Mouse (Mus musculus): Measurements from ENCODE around the gene Pde10a. TPM values are rescaled to one million over a fixed set of nuclear protein-coding genes. Genes with fewer than 3 reads are reported as not detected.

Gene Pde10a
- polyA plus RNA-seq (2015; fragmentation: Nextera tagmentation; extraction: Ambion mirVana): 12.5 and 12.7 TPM in 2 replicates

GRCm38 (mm10) chr17:8525225-8525721 lies at the start of gene Pde10a:
Gene Pde10a (plus strand): TSS chr17:8525372.
- Histone ChIP-seq H3K27ac (peak within 1 kb of the TSS; percentile 65), H3K27me3 (peaks cover 43% of the 10 kb centered on the region)

GRCm38 (mm10) chr17:8478554-8478953 lies 46.6 kb upstream of the Pde10a start:
- H3K36me3 ChIP-seq: no peaks in the 10 kb centered on the region
- no peaks in the 10 kb centered on the region for H3K4me1 ChIP-seq (replicated peaks)
- H3K27ac ChIP-seq: no peak overlapping the region
- H3K4me2 ChIP-seq (replicated peaks): no peak overlapping the region
- H3K9ac ChIP-seq (replicated peaks): no peak overlapping the region
- H3K4me3 ChIP-seq (replicated peaks): no peak overlapping the region
- H3K9me3 ChIP-seq: no peaks in the 10 kb centered on the region
- no peak for ATAC-seq
- H3K27me3 ChIP-seq: no peaks in the 10 kb centered on the region
- 81% methylated on average over 3 of the region's 3 CpGs for WGBS

More at GRCm38 (mm10) chr17:8525225-8525721, at the start of gene Pde10a:
- no peaks in the 10 kb centered on the region for H3K9me3 ChIP-seq
- peaks cover 28% of the 10 kb centered on the region for H3K4me1 ChIP-seq (replicated peaks)
- peak; percentile 69 for ATAC-seq
- no peaks in the 10 kb centered on the region for H3K36me3 ChIP-seq
- H3K4me3 ChIP-seq (replicated peaks): peak within 1 kb of the TSS; percentile 55
- H3K9ac ChIP-seq (replicated peaks): peak within 1 kb of the TSS; percentile 74
- WGBS: 0% methylated on average over 20 of the region's 22 CpGs
- H3K4me2 ChIP-seq (replicated peaks): peak within 1 kb of the TSS; percentile 82

- 91% methylated on average over 9 of the region's 9 CpGs for WGBS
- Histone ChIP-seq H3K9ac (replicated peaks) (no peak overlapping the region), H3K27ac (no peak overlapping the region), H3K4me1 (replicated peaks) (no peaks in the 10 kb centered on the region), H3K4me2 (replicated peaks) (no peak overlapping the region), H3K36me3 (no peaks in the 10 kb centered on the region), H3K4me3 (replicated peaks) (no peak overlapping the region), H3K9me3 (no peaks in the 10 kb centered on the region), H3K27me3 (no peaks in the 10 kb centered on the region)
- ATAC-seq: no peak
Observed at GRCm38 (mm10) chr17:8479493-8480128, 45.6 kb upstream of the Pde10a start.

- H3K9ac ChIP-seq (replicated peaks): no peak overlapping the region
- H3K27me3 ChIP-seq: no peaks in the 10 kb centered on the region
- H3K4me3 ChIP-seq (replicated peaks): no peak overlapping the region
- H3K4me1 ChIP-seq (replicated peaks): no peaks in the 10 kb centered on the region
- no peaks in the 10 kb centered on the region for H3K9me3 ChIP-seq
- ATAC-seq: no peak
- H3K36me3 ChIP-seq: no peaks in the 10 kb centered on the region
- whole genome bisulfite sequencing: 87% methylated on average over 10 of the region's 10 CpGs
- H3K4me2 ChIP-seq (replicated peaks): no peak overlapping the region
- no peak overlapping the region for H3K27ac ChIP-seq
Observed at GRCm38 (mm10) chr17:8481797-8482196, 43.4 kb upstream of the Pde10a start.

- 88% methylated on average over 7 of the region's 7 CpGs for WGBS
- no peaks in the 10 kb centered on the region for H3K27me3 ChIP-seq
- no peak overlapping the region for H3K9ac ChIP-seq (replicated peaks)
- no peak for ATAC-seq
- H3K27ac ChIP-seq: no peak overlapping the region
- H3K36me3 ChIP-seq: no peaks in the 10 kb centered on the region
- H3K4me1 ChIP-seq (replicated peaks): no peaks in the 10 kb centered on the region
- no peak overlapping the region for H3K4me3 ChIP-seq (replicated peaks)
- H3K9me3 ChIP-seq: no peaks in the 10 kb centered on the region
- no peak overlapping the region for H3K4me2 ChIP-seq (replicated peaks)
Observed at GRCm38 (mm10) chr17:8482876-8483275, 42.3 kb upstream of the Pde10a start.

- no peak for ATAC-seq
- WGBS: 73% methylated on average over 3 of the region's 3 CpGs
Observed at GRCm38 (mm10) chr17:8484246-8484645, 40.9 kb upstream of the Pde10a start.

GRCm38 (mm10) chr17:8485146-8485545 lies 40.0 kb upstream of the Pde10a start:
- Histone ChIP-seq H3K4me2 (replicated peaks) (no peak overlapping the region), H3K9ac (replicated peaks) (no peak overlapping the region), H3K4me1 (replicated peaks) (no peaks in the 10 kb centered on the region), H3K27ac (no peak overlapping the region), H3K4me3 (replicated peaks) (no peak overlapping the region), H3K27me3 (no peaks in the 10 kb centered on the region), H3K9me3 (no peaks in the 10 kb centered on the region), H3K36me3 (no peaks in the 10 kb centered on the region)
- no peak for ATAC-seq

More at GRCm38 (mm10) chr17:8484246-8484645, 40.9 kb upstream of the Pde10a start:
- Histone ChIP-seq H3K36me3 (no peaks in the 10 kb centered on the region), H3K9me3 (no peaks in the 10 kb centered on the region), H3K27ac (no peak overlapping the region), H3K4me2 (replicated peaks) (no peak overlapping the region), H3K4me3 (replicated peaks) (no peak overlapping the region), H3K27me3 (no peaks in the 10 kb centered on the region), H3K9ac (replicated peaks) (no peak overlapping the region), H3K4me1 (replicated peaks) (no peaks in the 10 kb centered on the region)

- Histone ChIP-seq H3K4me3 (replicated peaks) (no peak overlapping the region), H3K27me3 (no peaks in the 10 kb centered on the region), H3K4me2 (replicated peaks) (no peak overlapping the region), H3K36me3 (no peaks in the 10 kb centered on the region), H3K4me1 (replicated peaks) (no peaks in the 10 kb centered on the region), H3K9me3 (no peaks in the 10 kb centered on the region), H3K27ac (no peak overlapping the region), H3K9ac (replicated peaks) (no peak overlapping the region)
- WGBS: 61% methylated on average over 12 of the region's 12 CpGs
- no peak for ATAC-seq
Observed at GRCm38 (mm10) chr17:8487824-8488223, 37.3 kb upstream of the Pde10a start.

GRCm38 (mm10) chr17:8490971-8491370 lies 34.2 kb upstream of the Pde10a start:
- H3K4me1 ChIP-seq (replicated peaks): no peaks in the 10 kb centered on the region
- H3K4me3 ChIP-seq (replicated peaks): no peak overlapping the region
- H3K27me3 ChIP-seq: no peaks in the 10 kb centered on the region
- no peak overlapping the region for H3K27ac ChIP-seq
- H3K9me3 ChIP-seq: no peaks in the 10 kb centered on the region
- H3K9ac ChIP-seq (replicated peaks): no peak overlapping the region
- no peaks in the 10 kb centered on the region for H3K36me3 ChIP-seq
- no peak overlapping the region for H3K4me2 ChIP-seq (replicated peaks)
- ATAC-seq: no peak
- 86% methylated on average over 5 of the region's 5 CpGs for WGBS

GRCm38 (mm10) chr17:8493461-8493860 lies 31.7 kb upstream of the Pde10a start:
- no peak overlapping the region for H3K9ac ChIP-seq (replicated peaks)
- no peaks in the 10 kb centered on the region for H3K9me3 ChIP-seq
- H3K4me2 ChIP-seq (replicated peaks): no peak overlapping the region
- no peak for ATAC-seq
- H3K27me3 ChIP-seq: no peaks in the 10 kb centered on the region
- H3K4me1 ChIP-seq (replicated peaks): no peaks in the 10 kb centered on the region
- no peak overlapping the region for H3K27ac ChIP-seq
- no peaks in the 10 kb centered on the region for H3K36me3 ChIP-seq
- no peak overlapping the region for H3K4me3 ChIP-seq (replicated peaks)
- WGBS: 89% methylated on average over 4 of the region's 4 CpGs

GRCm38 (mm10) chr17:8498151-8498550 lies 27.0 kb upstream of the Pde10a start:
- Histone ChIP-seq H3K4me2 (replicated peaks) (no peak overlapping the region), H3K9me3 (no peaks in the 10 kb centered on the region), H3K27ac (no peak overlapping the region), H3K27me3 (peaks cover 3% of the 10 kb centered on the region; the same call in 1 of the 2 replicates), H3K9ac (replicated peaks) (no peak overlapping the region), H3K36me3 (no peaks in the 10 kb centered on the region), H3K4me1 (replicated peaks) (no peaks in the 10 kb centered on the region), H3K4me3 (replicated peaks) (no peak overlapping the region)
- WGBS: 69% methylated on average over 1 of the region's 1 CpGs
- ATAC-seq: no peak

GRCm38 (mm10) chr17:8498655-8499054 lies 26.5 kb upstream of the Pde10a start:
- H3K9ac ChIP-seq (replicated peaks): no peak overlapping the region
- H3K4me3 ChIP-seq (replicated peaks): no peak overlapping the region
- H3K4me2 ChIP-seq (replicated peaks): no peak overlapping the region
- H3K36me3 ChIP-seq: no peaks in the 10 kb centered on the region
- H3K27me3 ChIP-seq: peaks cover 3% of the 10 kb centered on the region; the same call in 1 of the 2 replicates
- no peak overlapping the region for H3K27ac ChIP-seq
- no peaks in the 10 kb centered on the region for H3K4me1 ChIP-seq (replicated peaks)
- no peaks in the 10 kb centered on the region for H3K9me3 ChIP-seq
- WGBS: 50% methylated on average over 5 of the region's 5 CpGs
- ATAC-seq: no peak
